Mouse (Mus musculus): ENCODE results near the gene Tbc1d22a.

DNA sequence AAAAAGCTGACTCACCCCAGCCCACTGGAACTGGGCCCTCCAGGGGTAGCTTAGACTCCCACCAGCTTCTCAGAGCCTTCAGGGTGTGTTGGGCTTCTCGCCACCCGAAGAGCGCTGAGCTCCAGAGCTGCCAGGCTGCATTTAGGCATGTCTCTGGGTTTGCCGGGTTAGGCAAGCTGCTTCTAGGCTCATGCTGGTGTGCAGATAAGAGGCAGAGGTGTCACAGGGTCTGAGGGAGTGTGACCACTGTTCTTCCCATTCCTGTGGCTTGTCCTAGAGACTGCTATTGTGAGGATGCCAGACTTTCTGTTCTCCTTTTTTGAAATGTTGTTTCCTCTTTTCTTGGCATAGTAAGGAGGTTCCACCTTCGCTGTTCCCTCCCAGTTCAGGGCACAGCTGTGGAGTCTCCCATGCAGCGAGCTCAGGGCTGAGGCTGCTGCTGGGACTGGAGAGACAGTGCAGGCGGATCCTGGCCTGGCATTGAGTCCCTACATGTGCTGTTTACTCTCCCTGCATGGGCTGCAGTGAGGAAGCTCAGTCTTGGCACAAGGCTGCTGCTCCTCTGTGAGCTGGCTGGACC is 10.8 kb downstream of the Tbc1d22a start:
- no peak for TF ChIP-seq CTCF (IDR thresholded peaks at IDR 0.05 in 2 of 3, conservative IDR thresholded peaks at IDR 0.05 in 1 of 3; ENCODE audit: control insufficient read depth in 1 of 3, insufficient read depth in 1 of 3, low read depth in 2 of 3, low read length in 3 of 3, poor library complexity in 1 of 3, severe bottlenecking in 1 of 3)
- TF ChIP-seq POLR2AphosphoS2 (IDR thresholded peaks at IDR 0.05; ENCODE audit: low read length): no peak
- no peak for TF ChIP-seq JUND (IDR thresholded peaks at IDR 0.05; ENCODE audit: low read depth, low read length)
- TF ChIP-seq UBTF (IDR thresholded peaks at IDR 0.05; ENCODE audit: borderline replicate concordance, insufficient read depth, low read depth, low read length): no peak
- TF ChIP-seq USF2 (IDR thresholded peaks at IDR 0.05; ENCODE audit: borderline replicate concordance in 1 of 2, insufficient read depth in 1 of 2, low read depth in 1 of 2, low read length in 2 of 2): no peak
- no peak for TF ChIP-seq GABPA (IDR thresholded peaks at IDR 0.05; ENCODE audit: low read depth, low read length)
- no peak for TF ChIP-seq BHLHE40 (IDR thresholded peaks at IDR 0.05; ENCODE audit: borderline replicate concordance, low read depth, low read length)
- TF ChIP-seq GATA1 (IDR thresholded peaks at IDR 0.05; ENCODE audit: low read depth, low read length): peak; percentile 65
- no peak for TF ChIP-seq POLR2A (IDR thresholded peaks at IDR 0.05; ENCODE audit: control insufficient read depth in 1 of 2, insufficient read depth in 1 of 2, low read depth in 1 of 2, low read length in 2 of 2, poor library complexity in 1 of 2)

Measured in MEL (cell line).